Mouse (Mus musculus) E14TG2a.4 (cell line): ENCODE measurements around the gene Ttyh2.

Source experiments
- H3K27me3 ChIP-seq: 2 replicates; pipeline ENCODE4 v1.6.1; 2014; ENCODE audit warnings: low read length, control low read depth; ENCODE audit not compliant: insufficient read depth
- H3K36me3 ChIP-seq: 2 replicates; pipeline ENCODE4 v1.6.1; 2014; ENCODE audit warnings: low read length, control low read depth; ENCODE audit not compliant: insufficient read depth
- H3K4me1 ChIP-seq: replicated peaks from 2 replicates; pipeline ENCODE4 v1.6.1; 2014; ENCODE audit warnings: low read depth, low read length, control low read depth
- H3K4me3 ChIP-seq: replicated peaks from 2 replicates; pipeline ENCODE4 v1.5.1; 2014; ENCODE audit warnings: mild to moderate bottlenecking, low read length
- H3K9me3 ChIP-seq: 2 replicates; pipeline ENCODE4 v1.6.1; 2014; ENCODE audit warnings: low read length, control low read depth
- CTCF ChIP-seq: conservative IDR thresholded peaks from 2 replicates; pipeline ENCODE4 v1.5.1; 2014; ENCODE audit warnings: low read length
- NANOG ChIP-seq: IDR thresholded peaks from 2 replicates; pipeline ENCODE4 v1.6.1; 2014; ENCODE audit warnings: borderline replicate concordance, low read length, mixed read lengths
- POU5F1 ChIP-seq: IDR thresholded peaks from 2 replicates; pipeline ENCODE4 v1.6.1; 2014; ENCODE audit warnings: low read length, borderline replicate concordance

The Ttyh2 gene

GRCm38 (mm10) chr11:114714526-114714925 is 39.3 kb downstream of the Ttyh2 start:
- Histone ChIP-seq H3K36me3 (peaks cover 57% of the 10 kb centered on the region), H3K9me3 (no peaks in the 10 kb centered on the region), H3K4me3 (no peak overlapping the region), H3K4me1 (peaks cover 14% of the 10 kb centered on the region), H3K27me3 (no peaks in the 10 kb centered on the region)
- TF ChIP-seq POU5F1 (no peak), NANOG (no peak), CTCF (no peak)

- H3K9me3 ChIP-seq: no peaks in the 10 kb centered on the region
- H3K36me3 ChIP-seq: peaks cover 47% of the 10 kb centered on the region
- H3K4me1 ChIP-seq: peaks cover 14% of the 10 kb centered on the region
- no peak overlapping the region for H3K4me3 ChIP-seq
- TF ChIP-seq NANOG (no peak), CTCF (no peak), POU5F1 (no peak)
- no peaks in the 10 kb centered on the region for H3K27me3 ChIP-seq
These were observed 40.3 kb downstream of the Ttyh2 start for GRCm38 (mm10) chr11:114715531-114715930.

- H3K27me3 ChIP-seq: no peaks in the 10 kb centered on the region
- H3K36me3 ChIP-seq: peaks cover 16% of the 10 kb centered on the region; the same call in 1 of the 2 replicates
- H3K4me3 ChIP-seq: no peak overlapping the region
- no peak for TF ChIP-seq NANOG
- no peak for TF ChIP-seq CTCF
- TF ChIP-seq POU5F1: no peak
- H3K9me3 ChIP-seq: no peaks in the 10 kb centered on the region
- peaks cover 16% of the 10 kb centered on the region for H3K4me1 ChIP-seq
These were observed 45.3 kb downstream of the Ttyh2 start for GRCm38 (mm10) chr11:114720535-114720934.

GRCm38 (mm10) chr11:114722438-114722837 is 47.2 kb downstream of the Ttyh2 start:
- peaks cover 26% of the 10 kb centered on the region for H3K4me1 ChIP-seq
- no peaks in the 10 kb centered on the region for H3K9me3 ChIP-seq
- H3K4me3 ChIP-seq: no peak overlapping the region
- H3K27me3 ChIP-seq: peaks cover 8% of the 10 kb centered on the region
- TF ChIP-seq POU5F1 (no peak), NANOG (no peak), CTCF (no peak)
- peaks cover 6% of the 10 kb centered on the region; the same call in 1 of the 2 replicates for H3K36me3 ChIP-seq

GRCm38 (mm10) chr11:114723030-114723429 is 47.8 kb downstream of the Ttyh2 start:
- Histone ChIP-seq H3K36me3 (peaks cover 6% of the 10 kb centered on the region; the same call in 1 of the 2 replicates), H3K27me3 (peaks cover 13% of the 10 kb centered on the region), H3K4me1 (peaks cover 30% of the 10 kb centered on the region), H3K4me3 (no peak overlapping the region), H3K9me3 (no peaks in the 10 kb centered on the region)
- TF ChIP-seq CTCF: no peak
- no peak for TF ChIP-seq POU5F1
- no peak for TF ChIP-seq NANOG

GRCm38 (mm10) chr11:114724787-114725590 is 49.8 kb downstream of the Ttyh2 start:
- Histone ChIP-seq H3K36me3 (no peaks in the 10 kb centered on the region), H3K27me3 (peaks cover 24% of the 10 kb centered on the region), H3K4me1 (peaks cover 48% of the 10 kb centered on the region), H3K4me3 (no peak overlapping the region), H3K9me3 (no peaks in the 10 kb centered on the region)
- no peak for TF ChIP-seq POU5F1
- no peak for TF ChIP-seq CTCF
- no peak for TF ChIP-seq NANOG

GRCm38 (mm10) chr11:114726965-114727825 is 52.0 kb downstream of the Ttyh2 start, which contains the start of gene Dnaic2:
Gene Dnaic2 (plus strand): TSS chr11:114727408.
- Histone ChIP-seq H3K4me1 (peaks cover 48% of the 10 kb centered on the region), H3K9me3 (no peaks in the 10 kb centered on the region), H3K4me3 (peak within 1 kb of the TSS; percentile 46), H3K27me3 (peaks cover 24% of the 10 kb centered on the region), H3K36me3 (no peaks in the 10 kb centered on the region)
- no peak for TF ChIP-seq CTCF
- no peak for TF ChIP-seq POU5F1
- TF ChIP-seq NANOG: no peak

GRCm38 (mm10) chr11:114727826-114728186 is 52.6 kb downstream of the Ttyh2 start:
- TF ChIP-seq CTCF (no peak), POU5F1 (no peak), NANOG (no peak)
- peaks cover 28% of the 10 kb centered on the region for H3K27me3 ChIP-seq
- H3K36me3 ChIP-seq: no peaks in the 10 kb centered on the region
- H3K4me1 ChIP-seq: peaks cover 51% of the 10 kb centered on the region
- H3K9me3 ChIP-seq: no peaks in the 10 kb centered on the region
- peak overlapping the region; percentile 46 for H3K4me3 ChIP-seq
